Mouse (Mus musculus): ENCODE results near the gene Hmgcs2. TPM values are rescaled to one million over a fixed set of nuclear protein-coding genes. Genes with fewer than 3 reads are reported as not detected.
"Not testable (repeated sequence)": the region's sequence is repeated elsewhere in the genome, so short reads cannot be mapped to it uniquely, and the experiment has no call there.

The Hmgcs2 gene
- total and polyA plus RNA-seq, 2 experiments from 2014 or later: 30.5 to 42.2 TPM

GRCm38 (mm10) chr3:98335331-98335730 lies 55.1 kb downstream of the Hmgcs2 start:
- H3K9me3 ChIP-seq (ENCODE audit: low read length): no peaks in the 10 kb centered on the region
- no peak overlapping the region for H3K27ac ChIP-seq
- H3K9ac ChIP-seq (replicated peaks; ENCODE audit: low read length): no peak overlapping the region
- H3K27me3 ChIP-seq (ENCODE audit: insufficient read depth, low read length): no peaks in the 10 kb centered on the region
- no peak for TF ChIP-seq CTCF (IDR thresholded peaks at IDR 0.05; ENCODE audit: low read depth)
- DNase-seq (ENCODE audit: low spot score) (no peak), ATAC-seq (no peak)
- H3K36me3 ChIP-seq (ENCODE audit: insufficient read depth, low read length): no peaks in the 10 kb centered on the region
- H3K4me1 ChIP-seq (ENCODE audit: insufficient read depth, low read length): peaks cover 16% of the 10 kb centered on the region
- H3K4me2 ChIP-seq (ENCODE audit: low read depth, low read length): 0 out of 2 replicates have a peak overlapping the region, but pooled peaks have one; percentile 98
- no peak overlapping the region for H3K4me3 ChIP-seq (ENCODE audit: low read length)

GRCm38 (mm10) chr3:98335886-98336285 lies 55.7 kb downstream of the Hmgcs2 start:
- DNase-seq (ENCODE audit: low spot score) (no peak), ATAC-seq (no peak)
- Histone ChIP-seq H3K4me2 (ENCODE audit: low read depth, low read length) (peak overlapping the region; percentile 98), H3K9ac (replicated peaks; ENCODE audit: low read length) (peak overlapping the region; percentile 14; the same call in 1 of the 2 replicates), H3K36me3 (ENCODE audit: insufficient read depth, low read length) (no peaks in the 10 kb centered on the region), H3K9me3 (ENCODE audit: low read length) (no peaks in the 10 kb centered on the region), H3K4me1 (ENCODE audit: insufficient read depth, low read length) (peaks cover 16% of the 10 kb centered on the region), H3K27ac (peak overlapping the region; percentile 3; the same call in 1 of the 2 replicates), H3K4me3 (ENCODE audit: low read length) (no peak overlapping the region), H3K27me3 (ENCODE audit: insufficient read depth, low read length) (no peaks in the 10 kb centered on the region)
- TF ChIP-seq CTCF (IDR thresholded peaks at IDR 0.05; ENCODE audit: low read depth): no peak
- 58% methylated on average over 7 of the region's 7 CpGs for WGBS

- 43% methylated on average over 22 of the region's 22 CpGs for WGBS
- peak overlapping the region; percentile 98 for H3K4me2 ChIP-seq (ENCODE audit: low read depth, low read length)
- H3K4me3 ChIP-seq (ENCODE audit: low read length): peak overlapping the region; percentile 61
- no peaks in the 10 kb centered on the region for H3K27me3 ChIP-seq (ENCODE audit: insufficient read depth, low read length)
- H3K9ac ChIP-seq (replicated peaks; ENCODE audit: low read length): peak overlapping the region; percentile 28; the same call in 1 of the 2 replicates
- ATAC-seq (peak; percentile 50), DNase-seq (ENCODE audit: low spot score) (peak; percentile 73)
- no peak for TF ChIP-seq CTCF (IDR thresholded peaks at IDR 0.05; ENCODE audit: low read depth)
- peaks cover 16% of the 10 kb centered on the region for H3K4me1 ChIP-seq (ENCODE audit: insufficient read depth, low read length)
- H3K27ac ChIP-seq: peak overlapping the region; percentile 70
- H3K9me3 ChIP-seq (ENCODE audit: low read length): no peaks in the 10 kb centered on the region
- H3K36me3 ChIP-seq (ENCODE audit: insufficient read depth, low read length): no peaks in the 10 kb centered on the region
Measured at GRCm38 (mm10) chr3:98336661-98337654, 56.7 kb downstream of the Hmgcs2 start.

GRCm38 (mm10) chr3:98338584-98339041 lies 58.4 kb downstream of the Hmgcs2 start:
- ATAC-seq: peak; percentile 53
- Histone ChIP-seq H3K9me3 (ENCODE audit: low read length) (no peaks in the 10 kb centered on the region), H3K4me2 (ENCODE audit: low read depth, low read length) (peak overlapping the region; percentile 98), H3K4me1 (ENCODE audit: insufficient read depth, low read length) (peaks cover 16% of the 10 kb centered on the region), H3K27me3 (ENCODE audit: insufficient read depth, low read length) (no peaks in the 10 kb centered on the region), H3K36me3 (ENCODE audit: insufficient read depth, low read length) (no peaks in the 10 kb centered on the region), H3K27ac (peak overlapping the region; percentile 70), H3K4me3 (ENCODE audit: low read length) (peak overlapping the region; percentile 61), H3K9ac (replicated peaks; ENCODE audit: low read length) (peak overlapping the region; percentile 65)
- DNase-seq (ENCODE audit: low spot score): peak; percentile 60
- TF ChIP-seq CTCF (IDR thresholded peaks at IDR 0.05; ENCODE audit: low read depth): no peak
- WGBS: 5% methylated on average over 15 of the region's 15 CpGs

GRCm38 (mm10) chr3:98339097-98339705 lies 59.0 kb downstream of the Hmgcs2 start:
- Histone ChIP-seq H3K27ac (peak overlapping the region; percentile 70), H3K9ac (replicated peaks; ENCODE audit: low read length) (peak overlapping the region; percentile 65), H3K9me3 (ENCODE audit: low read length) (no peaks in the 10 kb centered on the region), H3K4me1 (ENCODE audit: insufficient read depth, low read length) (peaks cover 16% of the 10 kb centered on the region), H3K4me3 (ENCODE audit: low read length) (peak overlapping the region; percentile 61), H3K36me3 (ENCODE audit: insufficient read depth, low read length) (no peaks in the 10 kb centered on the region), H3K4me2 (ENCODE audit: low read depth, low read length) (peak overlapping the region; percentile 98), H3K27me3 (ENCODE audit: insufficient read depth, low read length) (no peaks in the 10 kb centered on the region)
- DNase-seq (ENCODE audit: low spot score): peak; percentile 46
- WGBS: under 1% methylated on average over 45 of the region's 46 CpGs
- peak; percentile 41 for ATAC-seq
- no peak for TF ChIP-seq CTCF (IDR thresholded peaks at IDR 0.05; ENCODE audit: low read depth)

GRCm38 (mm10) chr3:98339706-98340109 lies 59.5 kb downstream of the Hmgcs2 start, which contains the start of gene Phgdh:
Phgdh (minus strand) TSS chr3:98339990.
- H3K9me3 ChIP-seq (ENCODE audit: low read length); H3K36me3 ChIP-seq (ENCODE audit: insufficient read depth, low read length); H3K27me3 ChIP-seq (ENCODE audit: insufficient read depth, low read length): not testable (repeated sequence)
- Histone ChIP-seq H3K4me1 (ENCODE audit: insufficient read depth, low read length) (peaks cover 16% of the 10 kb centered on the region), H3K4me2 (ENCODE audit: low read depth, low read length) (peak within 1 kb of the TSS; percentile 98), H3K4me3 (ENCODE audit: low read length) (peak within 1 kb of the TSS; percentile 61), H3K27ac (peak within 1 kb of the TSS; percentile 70), H3K9ac (replicated peaks; ENCODE audit: low read length) (peak within 1 kb of the TSS; percentile 65)
- DNase-seq (ENCODE audit: low spot score) (peak; percentile 84), ATAC-seq (peak; percentile 67)
- 1% methylated on average over 9 of the region's 10 CpGs for WGBS

All from hindbrain, postnatal 0 days (tissue).